Mouse (Mus musculus): ENCODE data around the gene Zpbp2.

GRCm38 (mm10) chr11:98563921-98564414 lies 13.1 kb downstream of the Zpbp2 start:
- no peak for TF ChIP-seq POLR2A (IDR thresholded peaks at IDR 0.05; ENCODE audit: borderline replicate concordance, extremely low read depth, low read depth, low read length)
- no peak for TF ChIP-seq CTCF (IDR thresholded peaks at IDR 0.05; ENCODE audit: insufficient read depth, low read length)

All from lung, adult 2 months (tissue).